In the genomic region with DNA sequence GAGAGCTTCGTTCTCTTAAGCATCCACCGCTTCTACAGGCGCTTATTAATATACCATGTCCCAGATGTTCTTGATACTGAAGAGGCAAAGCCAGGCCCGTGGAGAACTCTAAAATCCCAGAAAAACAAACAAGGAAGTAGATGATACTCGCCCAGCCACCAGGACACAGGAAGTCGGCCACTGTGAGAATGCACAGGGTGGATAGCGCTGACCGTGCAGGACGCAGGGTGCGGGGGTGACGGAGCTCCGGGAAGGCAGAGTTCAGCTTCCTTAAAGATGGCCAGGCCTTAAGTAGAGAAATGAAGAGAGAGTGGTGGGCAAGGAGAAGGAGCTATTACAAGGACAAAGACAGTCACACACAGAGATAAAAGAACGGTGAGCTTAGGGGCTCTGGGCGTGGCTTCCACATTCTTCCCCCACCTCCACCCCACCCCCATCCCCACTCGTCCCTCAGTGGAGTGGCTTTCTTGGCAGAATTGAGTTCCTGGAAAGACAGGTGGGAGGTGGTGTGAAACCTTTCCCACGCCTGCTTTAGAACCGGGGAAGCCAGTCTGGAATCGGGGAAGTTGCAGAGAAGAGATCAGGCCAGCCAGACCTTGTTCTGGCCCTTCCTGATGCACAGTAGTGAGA, we compare ENCODE assay signal across 8 mouse cellular contexts.
DNase-seq lines count a peak whose midpoint lies in the region; ATAC-seq and TF ChIP-seq lines count a peak whose summit lies in the region.
"Had no signal": no experiment of that assay in that cellular context is flagged by ENCODE, and none has a peak within 500 bp of the region (broad histone marks: within the 10 kb centered on the region; RNA-seq: fewer than 3 reads in every experiment).

No protein-coding gene starts in this region.

- H3K36me3 ChIP-seq in kidney, adult 2 months (ENCODE audit: control insufficient read depth, insufficient read depth, low read length): no peaks in the 10 kb centered on the region
- no peaks in the 10 kb centered on the region for H3K36me3 ChIP-seq in kidney, embryonic 14.5 days (ENCODE audit: control insufficient read depth, insufficient read depth, low read length)
- H3K36me3 ChIP-seq in G1E (replicated peaks): peaks cover 4% of the 10 kb centered on the region

- no peak for ATAC-seq in kidney, embryonic 14.5 days (ENCODE audit: low FRiP score, low TSS enrichment)
- ATAC-seq in G1E (ENCODE audit: extremely low read depth, insufficient number of reproducible peaks, low FRiP score, poor library complexity, severe bottlenecking): no peak

- no peak overlapping the region for H3K9ac ChIP-seq in kidney, embryonic 14.5 days (ENCODE audit: low read depth, low read length)

- no peak for TF ChIP-seq CTCF in kidney, adult 2 months (conservative IDR thresholded peaks at IDR 0.05; ENCODE audit: insufficient read depth, insufficient read length, low read depth, low read length)
- TF ChIP-seq CTCF in G1E (IDR thresholded peaks at IDR 0.05; ENCODE audit: low read depth, low read length): no peak

- no peak for TF ChIP-seq POLR2A in kidney, adult 2 months (IDR thresholded peaks at IDR 0.05; ENCODE audit: low read depth, low read length)

- H3K9me3 ChIP-seq in kidney, embryonic 14.5 days (ENCODE audit: control insufficient read depth, low read length): no peaks in the 10 kb centered on the region
- H3K9me3 ChIP-seq in G1E (replicated peaks): no peaks in the 10 kb centered on the region

- WGBS in kidney, adult 2 months: 73% methylated on average over 18 of the region's 18 CpGs
- WGBS in kidney, embryonic 14.5 days: 78% methylated on average over 18 of the region's 18 CpGs

- no peak overlapping the region for H3K4me3 ChIP-seq in kidney, adult 2 months (ENCODE audit: insufficient read depth, low read depth, low read length)
- H3K4me3 ChIP-seq in kidney, embryonic 14.5 days (ENCODE audit: low read length): no peak overlapping the region
- peak overlapping the region; percentile 65; the same call in 1 of the 2 replicates for H3K4me3 ChIP-seq in G1E (ENCODE audit: low read depth, low read length)

- H3K27me3 ChIP-seq in kidney, adult 2 months (replicated peaks; ENCODE audit: control insufficient read depth, insufficient read depth, low read length): no peaks in the 10 kb centered on the region
- no peaks in the 10 kb centered on the region for H3K27me3 ChIP-seq in kidney, embryonic 14.5 days (ENCODE audit: control insufficient read depth, insufficient read depth, low read length)
- H3K27me3 ChIP-seq in G1E (ENCODE audit: insufficient read depth, low read length): no peaks in the 10 kb centered on the region

- H3K4me2 ChIP-seq in kidney, embryonic 14.5 days (replicated peaks; ENCODE audit: low read depth, low read length): no peak overlapping the region

- H3K4me1 ChIP-seq in kidney, adult 2 months (ENCODE audit: control insufficient read depth, insufficient read depth, low read length): peaks cover 5% of the 10 kb centered on the region; the same call in 1 of the 2 replicates
- H3K4me1 ChIP-seq in kidney, embryonic 14.5 days (ENCODE audit: control insufficient read depth, insufficient read depth, low read length): no peaks in the 10 kb centered on the region
- peaks cover 90% of the 10 kb centered on the region for H3K4me1 ChIP-seq in G1E (ENCODE audit: insufficient read depth, low read depth, low read length)

- intact Hi-C loops in left cerebral cortex, postnatal 4 days (cut with DNase I): no loop called here

- DNase-seq in kidney, adult 2 months: peak; percentile 32
- no peak for DNase-seq in G1E (ENCODE audit: low spot score)
- peak; percentile 57 for DNase-seq in heart, adult 8-10 months (ENCODE audit: low spot score)
- DNase-seq in lung, postnatal 10 days: peak; percentile 44
- DNase-seq in left cerebral cortex, postnatal 4 days: no peak
- DNase-seq in left cerebral cortex, adult 11 months (ENCODE audit: low spot score): no peak
- DNase-seq: cerebellum, adult 9-11 months had no signal

- H3K27ac ChIP-seq in kidney, adult 2 months (ENCODE audit: insufficient read depth, low read depth, low read length): no peak overlapping the region
- no peak overlapping the region for H3K27ac ChIP-seq in kidney, embryonic 14.5 days (ENCODE audit: low read depth, low read length)

Comparison
In these comparisons a context has a peak if more than half of its experiments do, and no peak if none do; other contexts are left out.
1. DNase-seq: peak in kidney, adult 2 months (single experiment), heart, adult 8-10 months (single experiment) and lung, postnatal 10 days (single experiment); none in G1E (single experiment), left cerebral cortex, postnatal 4 days (single experiment) and left cerebral cortex, adult 11 months (single experiment).